Mouse (Mus musculus) left cerebral cortex, adult 2 months (tissue): ENCODE measurements around the gene Irf2. TPM values are rescaled to one million over a fixed set of nuclear protein-coding genes. Genes with fewer than 3 reads are reported as not detected.

Experiments used
- DNase-seq, 2 experiments: peaks; one replicate each; pipeline ENCODE4 v3.0.0; 2021 to 2022; ENCODE audit warnings: low spot score in 2 of 2, mixed read lengths in 1 of 2; ENCODE audit errors: extremely low spot score in 1 of 2
- H3K27ac ChIP-seq: fragments of 200-600 bp; 2 replicates; pipeline ENCODE4 v1.8.1; 2022
- H3K4me3 ChIP-seq: fragments of 200-600 bp; 2 replicates; pipeline ENCODE4 v1.8.1; 2022
- CTCF ChIP-seq: fragments of 200-600 bp; IDR thresholded peaks from 2 replicates; pipeline ENCODE4 v1.8.1; 2022; ENCODE audit warnings: antibody characterized with exemption, mild to moderate bottlenecking, moderate library complexity
- intact Hi-C: fragments of 180-260 bp; cut with DNase I; formaldehyde crosslinking; loops from one replicate; pipeline ENCODE4 v1.15.1; 2025
- total RNA-seq, 2 experiments: library from RNA; stranded (reverse); gene quantifications; 2 replicates each; pipeline ENCODE4 v1.2.3; 2021

Irf2 gene
- total RNA-seq, 2 experiments from 2014 or later: 70.7 to 79.6 TPM

GRCm38 (mm10) chr8:46769408-46770180, 30.1 kb downstream of the Irf2 start:
- TF ChIP-seq CTCF: no peak
- Histone ChIP-seq H3K4me3 (no peak overlapping the region), H3K27ac (peak overlapping the region; percentile 65)
- DNase-seq: peak in 1 of 2 experiments; percentile 31
- intact Hi-C loops: no loop called here

GRCm38 (mm10) chr8:46770905-46771516, 31.5 kb downstream of the Irf2 start:
- H3K4me3 ChIP-seq: no peak overlapping the region
- peak overlapping the region; percentile 58; the same call in 1 of the 2 replicates for H3K27ac ChIP-seq
- TF ChIP-seq CTCF: no peak
- no peak for DNase-seq
- intact Hi-C loops: no loop called here

GRCm38 (mm10) chr8:46772801-46773200, 33.3 kb downstream of the Irf2 start:
- intact Hi-C loops: no loop called here
- no peak for DNase-seq
- no peak for TF ChIP-seq CTCF
- no peak overlapping the region for H3K4me3 ChIP-seq
- no peak overlapping the region for H3K27ac ChIP-seq

- Histone ChIP-seq H3K27ac (no peak overlapping the region), H3K4me3 (no peak overlapping the region)
- DNase-seq: no peak
- no peak for TF ChIP-seq CTCF
- intact Hi-C loops: no loop called here
These were observed 38.4 kb downstream of the Irf2 start for GRCm38 (mm10) chr8:46777760-46778460.

GRCm38 (mm10) chr8:46781067-46781657, 41.6 kb downstream of the Irf2 start:
- TF ChIP-seq CTCF: no peak
- intact Hi-C loops: no loop called here
- H3K27ac ChIP-seq: no peak overlapping the region
- no peak for DNase-seq
- no peak overlapping the region for H3K4me3 ChIP-seq

GRCm38 (mm10) chr8:46782254-46782653, 42.7 kb downstream of the Irf2 start:
- H3K4me3 ChIP-seq: no peak overlapping the region
- intact Hi-C loops: no loop called here
- TF ChIP-seq CTCF: no peak
- no peak overlapping the region for H3K27ac ChIP-seq
- DNase-seq: no peak

- intact Hi-C loops: no loop called here
- Histone ChIP-seq H3K27ac (no peak overlapping the region), H3K4me3 (no peak overlapping the region)
- TF ChIP-seq CTCF: no peak
- DNase-seq: no peak
These were observed 45.5 kb downstream of the Irf2 start for GRCm38 (mm10) chr8:46785070-46785469.

- DNase-seq: no peak
- TF ChIP-seq CTCF: no peak
- intact Hi-C loops: no loop called here
These were observed 46.4 kb downstream of the Irf2 start for GRCm38 (mm10) chr8:46785926-46786325.

GRCm38 (mm10) chr8:46789091-46789881, 49.8 kb downstream of the Irf2 start:
- Histone ChIP-seq H3K27ac (no peak overlapping the region), H3K4me3 (no peak overlapping the region)
- TF ChIP-seq CTCF: no peak; the same call in 1 of the 2 replicates
- no peak for DNase-seq
- intact Hi-C loops: no loop called here

More at GRCm38 (mm10) chr8:46785926-46786325, 46.4 kb downstream of the Irf2 start:
- Histone ChIP-seq H3K27ac (no peak overlapping the region), H3K4me3 (no peak overlapping the region)

GRCm38 (mm10) chr8:46791664-46792371, 52.3 kb downstream of the Irf2 start:
- H3K27ac ChIP-seq: no peak overlapping the region
- no peak overlapping the region for H3K4me3 ChIP-seq
- no peak for DNase-seq
- no peak for TF ChIP-seq CTCF
- intact Hi-C loops: no loop called here

- Histone ChIP-seq H3K4me3 (no peak overlapping the region), H3K27ac (no peak overlapping the region)
- intact Hi-C loops: no loop called here
- DNase-seq: no peak
- TF ChIP-seq CTCF: no peak
These were observed 53.1 kb downstream of the Irf2 start for GRCm38 (mm10) chr8:46792653-46793052.
